Mouse (Mus musculus) mature B cell (primary cell): Measurements from ENCODE around the gene Plekha6.
"Not testable (repeated sequence)": the region's sequence is repeated elsewhere in the genome, so short reads cannot be mapped to it uniquely, and the experiment has no call there.

ENCODE experiments used
- in situ Hi-C: fragments of 300-500 bp; cut with MboI; formaldehyde crosslinking; loops from 2 replicates; pipeline ENCODE4 v1.14.3; 2019

The Plekha6 gene

GRCm38 (mm10) chr1:133323333-133323732 lies 159.3 kb downstream of the Plekha6 start:
- in situ Hi-C loops, result no loop called here

- in situ Hi-C loops, result no loop called here
Measured at GRCm38 (mm10) chr1:133325951-133326350, 161.9 kb downstream of the Plekha6 start.

GRCm38 (mm10) chr1:133327094-133327493 lies 163.1 kb downstream of the Plekha6 start:
- in situ Hi-C loops, result no loop called here

- in situ Hi-C loops, result no loop called here
Measured at GRCm38 (mm10) chr1:133328299-133328795, 164.3 kb downstream of the Plekha6 start.

- in situ Hi-C loops, result no loop called here
Measured at GRCm38 (mm10) chr1:133328896-133329637, 165.1 kb downstream of the Plekha6 start.

GRCm38 (mm10) chr1:133329638-133329964 lies 165.6 kb downstream of the Plekha6 start:
- in situ Hi-C loops, result no loop called here

GRCm38 (mm10) chr1:133331142-133331541 lies 167.1 kb downstream of the Plekha6 start:
- in situ Hi-C loops, result no loop called here

- in situ Hi-C loops, result no loop called here
Measured at GRCm38 (mm10) chr1:133332656-133333430, 168.8 kb downstream of the Plekha6 start.

- in situ Hi-C loops, result no loop called here
Measured at GRCm38 (mm10) chr1:133333937-133334336, 169.9 kb downstream of the Plekha6 start.

GRCm38 (mm10) chr1:133340403-133340802 lies 176.4 kb downstream of the Plekha6 start:
- in situ Hi-C loops, result not testable (repeated sequence)

- in situ Hi-C loops, result no loop called here
Measured at GRCm38 (mm10) chr1:133344357-133344756, 180.3 kb downstream of the Plekha6 start.

GRCm38 (mm10) chr1:133346531-133346930 lies 182.5 kb downstream of the Plekha6 start:
- in situ Hi-C loops, result no loop called here

GRCm38 (mm10) chr1:133347226-133347625 lies 183.2 kb downstream of the Plekha6 start:
- in situ Hi-C loops, result no loop called here

GRCm38 (mm10) chr1:133347693-133348520 lies 183.9 kb downstream of the Plekha6 start:
- in situ Hi-C loops, result no loop called here

GRCm38 (mm10) chr1:133350210-133350609 lies 186.2 kb downstream of the Plekha6 start, which contains the start of gene Ren1:
Ren1 (plus strand) TSS chr1:133350510.
- in situ Hi-C loops, result no loop called here

GRCm38 (mm10) chr1:133351762-133352161 lies 187.8 kb downstream of the Plekha6 start:
- in situ Hi-C loops, result no loop called here
